Mouse (Mus musculus) embryonic fibroblast, embryonic 13.5 days (primary cell): Measurements from ENCODE around the gene Usp22. TPM values are rescaled to one million over a fixed set of nuclear protein-coding genes. Genes with fewer than 3 reads are reported as not detected.

Experiments used
- H3K27ac ChIP-seq: 2 replicates; pipeline ENCODE4 v1.5.1; 2012; ENCODE audit warnings: low read length, control low read depth, inconsistent platforms; ENCODE audit not compliant: insufficient read depth
- H3K4me1 ChIP-seq: 2 replicates; pipeline ENCODE4 v1.6.1; 2011; ENCODE audit warnings: low read length; ENCODE audit not compliant: control insufficient read depth, insufficient read depth
- H3K4me3 ChIP-seq: 2 replicates; pipeline ENCODE4 v1.5.1; 2011; ENCODE audit warnings: mild to moderate bottlenecking, control low read depth, low read length; ENCODE audit not compliant: insufficient read depth
- CTCF ChIP-seq: IDR thresholded peaks from 2 replicates; pipeline ENCODE4 v1.5.1; 2011; ENCODE audit warnings: mild to moderate bottlenecking, control low read depth, low read length, moderate library complexity, borderline replicate concordance; ENCODE audit not compliant: insufficient read depth
- POLR2A ChIP-seq: IDR thresholded peaks from 2 replicates; pipeline ENCODE4 v1.6.1; 2011; ENCODE audit warnings: low read depth, mild to moderate bottlenecking, control low read depth, low read length, moderate library complexity
- polyA plus RNA-seq: library from polyadenylated mRNA; stranded (reverse); fragments of >200 nt; gene quantifications from 2 replicates; pipeline ENCODE4 v1.2.4, GENCODE M21; 2011; ENCODE audit warnings: low read depth; ENCODE audit not compliant: missing spikeins, insufficient read length

The Usp22 gene
- polyA plus RNA-seq, 1 experiment: 117 TPM

DNA sequence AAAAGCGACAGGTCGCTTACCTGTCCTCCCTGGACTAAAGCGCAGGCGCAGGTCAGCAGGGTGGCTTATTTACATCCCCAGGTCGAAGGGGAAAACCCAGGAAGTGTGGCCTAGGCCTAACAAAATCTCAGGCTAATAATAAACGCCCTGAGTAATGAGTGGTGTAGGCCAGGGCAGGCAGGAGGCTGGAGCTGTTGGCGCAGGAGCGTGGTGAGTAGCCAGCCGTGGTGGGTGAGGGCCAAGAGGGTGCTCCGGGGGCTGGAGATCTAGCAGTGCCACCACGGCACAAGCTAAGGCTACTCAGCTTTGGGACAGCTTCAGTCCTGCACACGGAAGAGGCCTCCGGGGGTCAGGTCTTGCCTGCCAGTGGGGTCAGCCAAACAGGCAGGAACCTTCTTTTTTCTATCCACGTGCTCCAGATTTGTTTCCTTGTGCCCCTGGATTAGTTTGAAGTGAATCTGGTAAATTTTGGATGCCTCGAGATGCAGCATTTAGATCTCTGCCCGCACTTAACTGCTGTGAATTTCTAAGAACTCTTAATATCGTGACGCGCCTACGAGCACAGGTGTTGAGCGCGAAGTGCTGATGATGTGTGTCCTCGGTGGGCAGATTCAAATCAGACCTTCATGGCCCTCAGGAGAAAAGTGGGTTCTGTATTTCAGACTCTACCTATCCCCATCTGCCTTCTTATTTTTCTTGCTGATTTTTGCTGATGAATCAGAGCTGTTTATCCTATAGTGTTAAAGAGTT, 48.1 kb downstream of the Usp22 start, which contains the start of gene Tnfrsf13b:
Gene Tnfrsf13b (plus strand): TSS at position 150 of the 750 bp plus-strand sequence.
- no peaks in the 10 kb centered on the region for H3K4me1 ChIP-seq
- H3K27ac ChIP-seq: no peak within 1 kb of the TSS
- H3K4me3 ChIP-seq: no peak within 1 kb of the TSS
- TF ChIP-seq POLR2A (no peak), CTCF (no peak)

DNA sequence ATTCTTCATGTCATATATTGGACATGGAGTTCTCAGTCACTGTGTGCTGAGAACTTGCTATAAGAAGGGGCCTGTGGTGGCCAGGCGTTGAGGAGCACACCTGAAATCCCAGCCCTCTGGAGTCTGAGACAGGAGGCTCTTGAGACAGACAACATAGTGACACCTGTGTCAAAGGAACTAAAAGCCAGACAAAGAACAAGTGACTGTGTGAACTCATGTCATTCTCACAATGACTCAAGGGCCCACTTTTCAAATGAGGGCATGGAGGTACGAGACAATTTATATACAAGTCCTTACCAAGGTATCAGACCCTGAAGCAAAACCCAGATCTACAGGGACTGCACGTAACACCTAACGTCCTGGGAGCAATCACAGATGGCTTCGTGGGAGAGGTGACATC, 48.9 kb downstream of the Usp22 start:
- no peak for TF ChIP-seq POLR2A
- TF ChIP-seq CTCF: no peak
- H3K4me1 ChIP-seq: no peaks in the 10 kb centered on the region
- H3K27ac ChIP-seq: no peak overlapping the region
- no peak overlapping the region for H3K4me3 ChIP-seq

DNA sequence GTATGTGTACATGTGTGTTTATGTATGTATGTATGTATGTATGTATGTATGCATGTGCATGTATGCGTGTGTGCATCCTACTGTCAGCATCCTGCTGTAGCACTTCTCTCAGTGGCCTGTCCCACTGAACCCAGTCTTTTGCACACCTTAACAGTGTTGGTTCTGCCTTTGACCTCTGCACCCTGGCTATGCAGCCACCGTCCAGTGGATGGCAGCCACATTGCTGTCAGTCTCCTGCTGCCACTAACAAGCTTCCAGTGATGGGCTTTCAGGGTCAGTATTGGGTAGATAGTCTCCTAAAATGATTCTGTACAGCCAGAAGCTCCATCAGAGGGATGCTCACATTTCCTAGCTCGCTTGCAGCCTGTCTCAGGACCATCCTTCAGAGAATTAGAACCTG, 51.0 kb downstream of the Usp22 start:
- H3K4me3 ChIP-seq: no peak overlapping the region
- H3K27ac ChIP-seq: no peak overlapping the region
- H3K4me1 ChIP-seq: peaks cover 3% of the 10 kb centered on the region; the same call in 1 of the 2 replicates
- no peak for TF ChIP-seq CTCF
- TF ChIP-seq POLR2A: no peak

GRCm38 (mm10) chr11:61122769-61123288, 52.0 kb downstream of the Usp22 start:
- Histone ChIP-seq H3K4me1 (peaks cover 3% of the 10 kb centered on the region; the same call in 1 of the 2 replicates), H3K27ac (no peak overlapping the region)
- TF ChIP-seq CTCF (no peak), POLR2A (no peak)

GRCm38 (mm10) chr11:61122283-61122768, 52.5 kb downstream of the Usp22 start:
- Histone ChIP-seq H3K27ac (no peak overlapping the region), H3K4me3 (no peak overlapping the region), H3K4me1 (peaks cover 3% of the 10 kb centered on the region; the same call in 1 of the 2 replicates)
- TF ChIP-seq CTCF: no peak
- no peak for TF ChIP-seq POLR2A

More at GRCm38 (mm10) chr11:61122769-61123288, 52.0 kb downstream of the Usp22 start:
- H3K4me3 ChIP-seq: no peak overlapping the region

- TF ChIP-seq POLR2A: no peak
- no peak for TF ChIP-seq CTCF
- Histone ChIP-seq H3K4me1 (peaks cover 3% of the 10 kb centered on the region; the same call in 1 of the 2 replicates), H3K4me3 (no peak overlapping the region), H3K27ac (no peak overlapping the region)
These were observed 54.8 kb downstream of the Usp22 start for GRCm38 (mm10) chr11:61119996-61120583.

DNA sequence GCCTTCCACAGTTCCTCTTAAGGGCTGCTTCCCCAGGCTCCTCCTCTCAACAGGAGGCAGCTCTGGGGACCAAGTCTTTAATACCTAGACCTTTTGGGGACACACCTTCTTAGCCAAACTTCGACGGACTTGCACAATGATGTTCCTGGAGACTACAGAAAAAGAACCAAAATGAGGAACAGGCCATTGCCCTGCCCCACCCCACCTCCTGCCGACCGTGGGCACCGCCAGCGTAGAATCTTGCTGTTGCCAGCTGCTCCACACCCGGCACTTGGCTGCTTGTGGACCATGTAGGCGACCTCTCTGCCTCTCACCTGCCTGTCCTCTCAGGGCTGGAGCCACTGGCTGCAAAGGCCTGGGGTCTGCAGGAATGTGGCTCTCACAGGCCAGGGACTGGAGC, 58.6 kb downstream of the Usp22 start:
- H3K27ac ChIP-seq: no peak overlapping the region
- peaks cover 3% of the 10 kb centered on the region; the same call in 1 of the 2 replicates for H3K4me1 ChIP-seq
- H3K4me3 ChIP-seq: no peak overlapping the region
- TF ChIP-seq POLR2A (no peak), CTCF (no peak)

DNA sequence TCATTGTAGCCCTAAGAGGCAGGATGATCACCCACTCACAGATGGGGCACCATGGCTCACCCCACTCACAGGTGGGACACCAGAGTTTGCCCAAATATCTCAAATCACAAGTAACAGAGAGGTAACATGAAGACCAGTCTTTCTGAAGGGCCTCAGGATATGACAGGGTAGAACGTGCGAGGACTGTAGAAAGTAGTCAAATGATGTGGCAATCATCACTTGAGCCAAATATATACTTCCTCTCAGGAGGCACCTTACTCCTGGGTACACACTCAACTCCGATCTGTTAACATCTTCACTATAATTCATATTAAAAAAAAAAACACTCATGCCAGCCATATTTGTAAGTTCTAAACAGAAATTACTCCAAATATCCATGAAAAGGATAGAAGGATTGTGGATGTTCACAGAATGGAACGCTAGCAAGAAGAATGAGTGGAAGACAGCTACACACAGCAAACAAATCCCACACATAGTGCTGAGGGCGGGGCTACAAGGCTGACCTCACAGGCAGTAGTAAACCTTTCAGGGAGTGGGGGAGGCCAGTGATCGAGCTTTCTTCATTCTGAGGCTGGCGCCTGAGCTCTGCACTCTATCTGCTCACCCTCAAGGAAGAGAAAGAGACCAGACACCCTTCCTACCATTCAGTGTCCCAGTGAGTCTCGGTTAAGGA, 62.4 kb downstream of the Usp22 start:
- TF ChIP-seq CTCF (no peak), POLR2A (no peak)
- no peaks in the 10 kb centered on the region for H3K4me1 ChIP-seq
- H3K4me3 ChIP-seq: no peak overlapping the region
- H3K27ac ChIP-seq: no peak overlapping the region

DNA sequence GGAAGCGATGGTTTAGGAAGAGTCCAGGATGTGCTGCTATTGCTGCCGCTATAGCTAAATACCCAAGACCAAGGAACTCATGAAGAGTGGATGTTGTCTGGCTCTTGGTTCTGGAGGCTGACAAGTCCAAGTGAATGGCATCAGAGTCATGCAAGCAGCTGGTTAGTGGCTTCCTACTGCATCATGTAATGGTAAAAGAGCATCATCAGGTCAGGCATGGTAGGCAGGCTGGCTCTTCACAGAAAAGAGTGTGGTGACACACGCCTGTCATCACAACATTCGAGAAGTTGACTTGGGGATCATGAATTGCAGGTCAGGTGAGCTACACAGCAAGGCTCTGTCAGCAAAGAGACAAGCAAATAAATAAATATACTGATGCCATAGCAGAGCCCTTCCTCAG, 63.4 kb downstream of the Usp22 start:
- Histone ChIP-seq H3K4me1 (no peaks in the 10 kb centered on the region), H3K4me3 (no peak overlapping the region), H3K27ac (no peak overlapping the region)
- no peak for TF ChIP-seq POLR2A
- TF ChIP-seq CTCF: no peak
